Mouse (Mus musculus) ES-Bruce4 (cell line): Measurements from ENCODE around the gene Mesd. TPM values are rescaled to one million over a fixed set of nuclear protein-coding genes. Genes with fewer than 3 reads are reported as not detected.

Source experiments
- H3K27ac ChIP-seq: 2 replicates; pipeline ENCODE4 v1.5.1; 2012; ENCODE audit warnings: low read length, inconsistent platforms; ENCODE audit not compliant: insufficient read depth
- H3K27me3 ChIP-seq: 2 replicates; pipeline ENCODE4 v1.6.1; 2012; ENCODE audit warnings: mild to moderate bottlenecking, low read length, inconsistent platforms; ENCODE audit not compliant: control insufficient read depth, poor library complexity, insufficient read depth, severe bottlenecking
- H3K36me3 ChIP-seq: 2 replicates; pipeline ENCODE4 v1.6.1; 2012; ENCODE audit warnings: inconsistent platforms, mild to moderate bottlenecking, low read length, moderate library complexity; ENCODE audit not compliant: control insufficient read depth, poor library complexity, insufficient read depth, severe bottlenecking
- H3K4me1 ChIP-seq: one replicate; pipeline ENCODE4 v1.8.1; 2011; ENCODE audit warnings: low read length; ENCODE audit not compliant: control insufficient read depth, insufficient read depth
- H3K4me3 ChIP-seq: 2 replicates; pipeline ENCODE4 v1.5.1; 2011; ENCODE audit warnings: low read depth, mild to moderate bottlenecking, low read length
- H3K9ac ChIP-seq: 2 replicates; pipeline ENCODE4 v1.6.1; 2012; ENCODE audit warnings: low read depth, mild to moderate bottlenecking, inconsistent platforms; ENCODE audit not compliant: poor library complexity, severe bottlenecking
- H3K9me3 ChIP-seq: replicated peaks from 2 replicates; pipeline ENCODE4 v1.6.1; 2012; ENCODE audit warnings: mild to moderate bottlenecking, low read length, inconsistent platforms; ENCODE audit not compliant: control insufficient read depth, poor library complexity, insufficient read depth, severe bottlenecking
- CTCF ChIP-seq: IDR thresholded peaks from one replicate; pipeline ENCODE4 v1.8.1; 2011; ENCODE audit warnings: low read depth, low read length
- EP300 ChIP-seq: IDR thresholded peaks from 2 replicates; pipeline ENCODE4 v1.6.1; 2011; ENCODE audit warnings: low read depth, low read length; ENCODE audit not compliant: insufficient read depth
- POLR2A ChIP-seq: IDR thresholded peaks from one replicate; pipeline ENCODE4 v1.8.1; 2011; ENCODE audit warnings: low read length; ENCODE audit not compliant: insufficient read depth
- polyA plus RNA-seq: library from polyadenylated mRNA; stranded (reverse); fragments of >200 nt; gene quantifications from 2 replicates; pipeline ENCODE4 v1.2.4, GENCODE M21; 2011; ENCODE audit warnings: low read depth; ENCODE audit not compliant: missing spikeins, insufficient read depth, insufficient read length

Gene Mesd
- 97.8 and 101 TPM in 2 replicates for polyA plus RNA-seq

DNA sequence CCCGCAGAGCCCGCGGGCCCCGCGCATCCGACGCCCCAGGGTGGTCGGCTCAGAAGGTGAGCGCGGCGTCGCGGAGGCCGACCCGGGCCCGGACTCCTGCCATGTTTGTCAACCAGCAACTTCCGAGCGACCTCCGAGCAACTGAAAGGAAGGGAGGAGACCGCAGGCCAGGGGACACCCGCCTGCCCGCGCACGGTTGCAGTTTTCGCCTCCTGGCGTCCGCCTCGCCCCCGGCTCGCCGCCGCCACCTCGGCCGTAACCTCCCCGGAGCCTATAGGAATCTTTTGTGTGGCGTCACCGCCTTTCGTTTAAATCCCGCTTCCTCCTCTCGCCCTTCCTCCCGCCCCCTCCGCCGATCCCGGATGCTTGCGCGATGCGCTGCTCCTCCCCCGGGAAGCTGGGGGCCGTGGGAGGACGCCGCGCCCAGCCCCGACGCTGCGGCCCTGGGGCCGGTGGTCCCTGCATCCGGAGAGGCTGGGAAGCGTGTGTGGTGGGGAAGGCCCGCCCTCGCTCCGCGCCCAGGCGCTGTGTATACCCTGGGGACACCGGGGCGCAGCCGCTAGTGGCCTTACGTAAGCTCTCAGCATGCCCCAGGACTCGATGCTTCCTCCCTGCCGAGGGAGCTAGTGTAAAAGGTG, at the start of gene Mesd, which contains the start of gene Tlnrd1:
Gene Mesd (plus strand): TSS at position 446 of the 638 bp plus-strand sequence.
Gene Tlnrd1 (minus strand): TSS at position 285 of the 638 bp plus-strand sequence.
- peak within 1 kb of the TSS; percentile 79 for H3K4me3 ChIP-seq
- no peaks in the 10 kb centered on the region for H3K4me1 ChIP-seq
- H3K9ac ChIP-seq, result peak within 1 kb of the TSS; percentile 89

DNA sequence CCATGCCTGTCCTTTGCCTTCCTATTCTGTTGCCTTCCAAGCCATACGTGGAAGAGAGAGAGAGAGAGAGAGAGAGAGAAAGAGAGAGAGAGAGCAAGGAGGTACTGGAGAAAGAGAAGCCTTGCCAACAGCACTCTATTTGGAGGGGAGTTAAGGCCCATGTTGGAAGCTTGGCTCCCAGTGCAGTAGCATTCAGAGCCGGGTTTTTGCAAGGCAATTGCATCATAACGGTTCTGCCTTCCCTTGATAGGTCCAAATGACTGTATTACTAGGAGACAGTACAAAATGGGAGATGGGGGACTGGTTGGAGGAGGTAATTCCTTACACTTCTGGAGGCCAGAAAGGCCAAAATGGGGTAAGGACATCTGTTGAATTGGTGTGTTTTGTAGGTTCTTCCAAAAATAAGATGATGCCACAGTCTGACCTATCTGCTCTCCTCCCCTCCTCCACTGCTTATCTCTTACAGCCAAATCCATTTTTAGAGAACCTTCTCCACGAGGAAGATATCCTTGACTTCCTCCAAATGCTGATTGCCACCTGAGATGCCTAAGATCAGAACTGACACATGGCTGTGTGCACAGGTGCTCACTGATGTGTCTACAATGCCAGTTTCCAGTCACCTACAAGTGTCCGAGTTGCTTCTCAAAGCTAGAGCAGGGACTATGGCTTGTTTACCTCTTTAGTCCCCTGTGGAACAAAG, 45.6 kb upstream of the Mesd start:
- no peak overlapping the region for H3K27ac ChIP-seq
- no peaks in the 10 kb centered on the region for H3K36me3 ChIP-seq
- H3K9me3 ChIP-seq, result no peaks in the 10 kb centered on the region
- H3K27me3 ChIP-seq, result no peaks in the 10 kb centered on the region
- TF ChIP-seq EP300, result no peak
- no peak for TF ChIP-seq CTCF
- TF ChIP-seq POLR2A, result no peak
- H3K9ac ChIP-seq, result no peak overlapping the region
- H3K4me3 ChIP-seq, result no peak overlapping the region
- no peaks in the 10 kb centered on the region for H3K4me1 ChIP-seq

More for the DNA sequence above, at the start of gene Mesd, which contains the start of gene Tlnrd1:
- no peaks in the 10 kb centered on the region for H3K27me3 ChIP-seq
- TF ChIP-seq CTCF, result no peak
- TF ChIP-seq EP300, result 0 out of 2 replicates have a peak, but pooled peaks have one; percentile 19
- peak; percentile 35 for TF ChIP-seq POLR2A
- H3K9me3 ChIP-seq, result no peaks in the 10 kb centered on the region
- H3K36me3 ChIP-seq, result no peaks in the 10 kb centered on the region; the same call in 1 of the 2 replicates
- H3K27ac ChIP-seq, result peak within 1 kb of the TSS; percentile 94

DNA sequence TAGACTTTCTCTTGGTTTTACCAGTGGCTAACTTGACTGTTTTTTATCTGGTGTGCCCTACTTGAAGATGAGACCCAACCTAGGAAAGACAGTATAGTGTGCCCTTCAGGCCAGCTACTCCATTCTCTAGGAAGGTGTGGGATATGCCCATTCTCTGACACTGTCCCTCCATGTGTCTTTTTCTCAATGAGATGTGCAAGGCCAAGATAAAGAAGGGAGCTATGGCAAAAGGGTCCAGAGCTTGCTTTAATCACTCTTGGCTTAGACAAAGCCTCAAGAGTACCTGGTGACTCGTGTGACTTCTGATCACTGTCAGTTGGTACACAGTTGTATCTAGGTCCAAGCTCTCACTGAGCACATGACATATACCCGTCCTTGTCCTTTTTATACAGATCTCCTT, 44.2 kb upstream of the Mesd start:
- TF ChIP-seq CTCF (no peak), EP300 (no peak), POLR2A (no peak)
- Histone ChIP-seq H3K4me1 (no peaks in the 10 kb centered on the region), H3K36me3 (no peaks in the 10 kb centered on the region)

DNA sequence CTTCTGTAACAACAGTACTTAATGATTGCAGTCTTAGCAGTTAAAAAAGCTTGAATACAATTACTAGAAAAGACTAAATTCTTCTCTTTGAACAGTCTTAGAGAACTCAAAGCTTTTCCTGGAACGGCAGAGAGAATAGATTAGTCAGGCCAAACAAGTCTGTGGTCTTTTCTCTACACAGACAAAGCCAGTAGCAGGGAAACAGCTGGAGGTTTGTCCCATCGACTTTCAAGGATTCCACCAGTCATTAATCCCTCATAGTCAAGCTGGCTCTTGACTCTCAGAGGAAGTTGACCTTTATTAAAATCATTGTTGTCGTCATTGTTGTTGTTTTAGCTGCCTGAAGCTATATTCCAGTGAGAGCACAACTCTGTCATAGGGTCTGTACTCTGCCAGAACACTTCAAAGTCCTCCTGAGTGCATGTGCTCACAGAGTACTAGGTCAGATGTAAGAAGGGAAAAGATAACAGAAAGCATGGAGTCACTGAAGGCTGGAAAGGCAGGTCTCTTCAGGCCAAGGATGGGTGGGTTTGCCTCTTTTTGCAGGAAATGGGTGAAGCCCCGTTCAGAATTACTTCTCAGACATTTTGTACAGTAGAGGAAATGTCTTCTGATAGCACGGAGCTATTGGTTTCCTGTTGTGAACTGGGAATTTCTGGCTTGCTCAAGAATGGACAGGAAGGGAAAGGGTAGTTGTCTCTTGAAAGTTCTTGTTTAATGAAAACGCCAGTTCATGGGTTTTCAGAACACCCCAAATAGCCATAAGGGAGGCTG, 41.6 kb upstream of the Mesd start:
- Histone ChIP-seq H3K36me3 (no peaks in the 10 kb centered on the region), H3K4me1 (no peaks in the 10 kb centered on the region), H3K4me3 (no peak overlapping the region), H3K9ac (no peak overlapping the region), H3K27me3 (no peaks in the 10 kb centered on the region), H3K9me3 (no peaks in the 10 kb centered on the region), H3K27ac (no peak overlapping the region)
- TF ChIP-seq CTCF (no peak), POLR2A (no peak), EP300 (no peak)

More for the DNA sequence above, 44.2 kb upstream of the Mesd start:
- Histone ChIP-seq H3K27me3 (no peaks in the 10 kb centered on the region), H3K9me3 (no peaks in the 10 kb centered on the region), H3K9ac (no peak overlapping the region), H3K27ac (no peak overlapping the region), H3K4me3 (no peak overlapping the region)

DNA sequence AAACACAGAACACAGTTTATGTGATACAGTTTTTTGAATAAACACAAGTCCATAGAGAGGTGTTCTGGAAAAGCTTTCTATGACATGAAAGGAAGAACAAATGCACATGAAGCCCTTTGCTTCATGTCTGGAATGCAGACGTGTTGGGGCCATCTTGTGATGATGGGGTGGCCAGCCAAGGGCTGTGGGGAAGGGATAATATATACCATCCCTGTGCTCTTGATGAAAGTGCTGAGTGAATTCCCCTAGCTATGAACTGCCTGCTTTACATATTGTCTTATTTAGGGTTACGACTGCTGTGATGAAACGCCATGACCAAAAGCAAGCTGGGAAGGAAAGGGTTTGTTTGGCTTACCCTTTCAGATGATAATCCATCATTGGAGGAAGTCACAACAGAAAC, 39.5 kb upstream of the Mesd start:
- no peaks in the 10 kb centered on the region for H3K4me1 ChIP-seq
- no peaks in the 10 kb centered on the region for H3K9me3 ChIP-seq
- no peak overlapping the region for H3K4me3 ChIP-seq
- no peak overlapping the region for H3K27ac ChIP-seq
- TF ChIP-seq EP300 (no peak), CTCF (no peak), POLR2A (no peak)
- no peaks in the 10 kb centered on the region for H3K27me3 ChIP-seq
- H3K36me3 ChIP-seq, result no peaks in the 10 kb centered on the region
- H3K9ac ChIP-seq, result no peak overlapping the region
